Mouse (Mus musculus): ENCODE measurements around the gene Tor1aip2. TPM values are rescaled to one million over a fixed set of nuclear protein-coding genes. Genes with fewer than 3 reads are reported as not detected.
"Not testable (repeated sequence)": the region's sequence is repeated elsewhere in the genome, so short reads cannot be mapped to it uniquely, and the experiment has no call there.

Tor1aip2 gene
- total and polyA plus RNA-seq, 3 experiments, result 28.7 to 69.5 (median 62.8) TPM

- H3K9ac ChIP-seq (ENCODE audit: insufficient read depth, low read depth); H3K9me3 ChIP-seq (replicated peaks; ENCODE audit: low read length); H3K4me2 ChIP-seq (ENCODE audit: insufficient read depth, low read depth, poor library complexity, severe bottlenecking); in situ Hi-C loops (cut with MboI; ENCODE audit: low pct_ligation_motif_present, low pct_unique_long_range_greater_than_20kb, low sequenced_read_pairs); dilution Hi-C loops (cut with MboI; ENCODE audit: extremely low pct_ligation_motif_present, extremely low pct_unique_long_range_greater_than_20kb, low sequenced_read_pairs); H3K4me3 ChIP-seq (replicated peaks in 1 of 3; ENCODE audit: low read depth in 2 of 3, low read length in 2 of 3, poor library complexity in 1 of 3); H3K27me3 ChIP-seq (replicated peaks): not testable (repeated sequence)
- peaks cover 11 to 24% of the 10 kb centered on the region in 2 experiments for H3K36me3 ChIP-seq (replicated peaks in 1 of 2; ENCODE audit: control insufficient read depth in 1 of 2, insufficient read depth in 1 of 2, low read length in 1 of 2)
- peak; percentile 26 to 57; a peak in 2 of 4 replicates for TF ChIP-seq CTCF (conservative IDR thresholded peaks at IDR 0.05 in 1 of 2, IDR thresholded peaks at IDR 0.05 in 1 of 2; ENCODE audit: low read depth in 2 of 2, low read length in 2 of 2)
- H3K27ac ChIP-seq (ENCODE audit: insufficient read depth, low read depth), result peak overlapping the region; percentile 64
- H3K79me2 ChIP-seq (replicated peaks; ENCODE audit: control insufficient read depth, extremely low read depth, insufficient read depth, poor library complexity, severe bottlenecking), result peaks cover 53% of the 10 kb centered on the region
- peak; percentile 74 for DNase-seq (ENCODE audit: extremely low read depth)
- H3K4me1 ChIP-seq (ENCODE audit: control insufficient read depth in 1 of 2, insufficient read depth in 2 of 2), result peaks cover 2 to 45% of the 10 kb centered on the region in 2 experiments; a peak in 3 of 4 replicates
Measured at GRCm38 (mm10) chr1:156039989-156040388, 4.8 kb downstream of the Tor1aip2 start.

- H3K27me3 ChIP-seq (replicated peaks), result no peaks in the 10 kb centered on the region
- peak overlapping the region; percentile 78 for H3K9ac ChIP-seq (ENCODE audit: insufficient read depth, low read depth)
- peak overlapping the region; percentile 64; the same call in 1 of the 2 replicates for H3K27ac ChIP-seq (ENCODE audit: insufficient read depth, low read depth)
- H3K79me2 ChIP-seq (replicated peaks; ENCODE audit: control insufficient read depth, extremely low read depth, insufficient read depth, poor library complexity, severe bottlenecking), result peaks cover 59% of the 10 kb centered on the region
- H3K4me3 ChIP-seq (replicated peaks in 1 of 3; ENCODE audit: low read depth in 2 of 3, low read length in 2 of 3, poor library complexity in 1 of 3), result peak overlapping the region; percentile 58 to 73 (median 60)
- in situ Hi-C loops (cut with MboI; ENCODE audit: low pct_ligation_motif_present, low pct_unique_long_range_greater_than_20kb, low sequenced_read_pairs), result no loop called here
- H3K36me3 ChIP-seq (replicated peaks in 1 of 2; ENCODE audit: control insufficient read depth in 1 of 2, insufficient read depth in 1 of 2, low read length in 1 of 2), result peaks cover 15 to 32% of the 10 kb centered on the region in 2 experiments
- H3K9me3 ChIP-seq (replicated peaks; ENCODE audit: low read length), result no peaks in the 10 kb centered on the region
- peak; percentile 96 for DNase-seq (ENCODE audit: extremely low read depth)
- peak overlapping the region; percentile 33; the same call in 1 of the 2 replicates for H3K4me2 ChIP-seq (ENCODE audit: insufficient read depth, low read depth, poor library complexity, severe bottlenecking)
- dilution Hi-C loops (cut with MboI; ENCODE audit: extremely low pct_ligation_motif_present, extremely low pct_unique_long_range_greater_than_20kb, low sequenced_read_pairs), result no loop called here
- peaks cover 2 to 54% of the 10 kb centered on the region in 2 experiments; a peak in 3 of 4 replicates for H3K4me1 ChIP-seq (ENCODE audit: control insufficient read depth in 1 of 2, insufficient read depth in 2 of 2)
- TF ChIP-seq ETS1 (conservative IDR thresholded peaks at IDR 0.05; ENCODE audit: low read depth, low read length) (0 out of 2 replicates have a peak, but pooled peaks have one; percentile 37), BHLHE40 (IDR thresholded peaks at IDR 0.05; ENCODE audit: low read depth, low read length) (peak; percentile 82), MEF2A (IDR thresholded peaks at IDR 0.05; ENCODE audit: borderline replicate concordance, low read depth, low read length) (0 out of 2 replicates have a peak, but pooled peaks have one; percentile 29), USF2 (conservative IDR thresholded peaks at IDR 0.05; ENCODE audit: low read depth, low read length) (peak; percentile 90), JUND (conservative IDR thresholded peaks at IDR 0.05; ENCODE audit: low read depth, low read length) (no peak), UBTF (IDR thresholded peaks at IDR 0.05; ENCODE audit: low read depth, low read length) (no peak), NRF1 (IDR thresholded peaks at IDR 0.05; ENCODE audit: low read depth, low read length) (0 out of 2 replicates have a peak, but pooled peaks have one; percentile 19), TBP (conservative IDR thresholded peaks at IDR 0.05; ENCODE audit: low read depth, low read length) (peak; percentile 88), USF1 (IDR thresholded peaks at IDR 0.05; ENCODE audit: low read depth, low read length) (peak; percentile 92), MYC (IDR thresholded peaks at IDR 0.05; ENCODE audit: low read depth, low read length) (peak; percentile 63), CHD1 (IDR thresholded peaks at IDR 0.05; ENCODE audit: low read depth, low read length) (peak; percentile 93), PAX5 (IDR thresholded peaks at IDR 0.05; ENCODE audit: low read length) (no peak), MXI1 (IDR thresholded peaks at IDR 0.05; ENCODE audit: low read depth, low read length) (peak; percentile 89), MAX (IDR thresholded peaks at IDR 0.05; ENCODE audit: low read length) (peak; percentile 95), RAD21 (IDR thresholded peaks at IDR 0.05; ENCODE audit: low read depth, low read length) (no peak), GABPA (IDR thresholded peaks at IDR 0.05; ENCODE audit: insufficient replicate concordance, low read depth, low read length) (no peak), ZNF384 (IDR thresholded peaks at IDR 0.05; ENCODE audit: low read depth, low read length) (no peak), KAT2A (IDR thresholded peaks at IDR 0.05; ENCODE audit: insufficient replicate concordance, low read length) (0 out of 2 replicates have a peak, but pooled peaks have one; percentile 51), E2F4 (IDR thresholded peaks at IDR 0.05; ENCODE audit: insufficient replicate concordance, low read depth, low read length) (no peak), ELF1 (IDR thresholded peaks at IDR 0.05; ENCODE audit: low read depth, low read length) (peak; percentile 74), ZMIZ1 (IDR thresholded peaks at IDR 0.05; ENCODE audit: low read depth, low read length) (peak; percentile 93), POLR2A (IDR thresholded peaks at IDR 0.05; ENCODE audit: low read depth, low read length) (peak; percentile 99), TCF12 (IDR thresholded peaks at IDR 0.05; ENCODE audit: low read depth, low read length) (peak; percentile 93), MAFK (IDR thresholded peaks at IDR 0.05; ENCODE audit: insufficient replicate concordance, low read length) (no peak), CTCF (conservative IDR thresholded peaks at IDR 0.05 in 1 of 2, IDR thresholded peaks at IDR 0.05 in 1 of 2; ENCODE audit: low read depth in 2 of 2, low read length in 2 of 2) (no peak), HCFC1 (IDR thresholded peaks at IDR 0.05; ENCODE audit: low read depth, low read length) (peak; percentile 83), SMC3 (IDR thresholded peaks at IDR 0.05; ENCODE audit: low read depth, low read length) (no peak), CHD2 (IDR thresholded peaks at IDR 0.05; ENCODE audit: low read length) (peak; percentile 78), SIN3A (IDR thresholded peaks at IDR 0.05; ENCODE audit: low read length) (peak; percentile 92), RCOR1 (conservative IDR thresholded peaks at IDR 0.05; ENCODE audit: low read depth, low read length) (no peak), MAZ (IDR thresholded peaks at IDR 0.05; ENCODE audit: low read depth, low read length) (no peak; the same call in 1 of the 2 replicates)
Measured at GRCm38 (mm10) chr1:156040731-156041401, 5.7 kb downstream of the Tor1aip2 start.
